Mouse (Mus musculus): Measurements from ENCODE around the gene Klhl23.

DNA sequence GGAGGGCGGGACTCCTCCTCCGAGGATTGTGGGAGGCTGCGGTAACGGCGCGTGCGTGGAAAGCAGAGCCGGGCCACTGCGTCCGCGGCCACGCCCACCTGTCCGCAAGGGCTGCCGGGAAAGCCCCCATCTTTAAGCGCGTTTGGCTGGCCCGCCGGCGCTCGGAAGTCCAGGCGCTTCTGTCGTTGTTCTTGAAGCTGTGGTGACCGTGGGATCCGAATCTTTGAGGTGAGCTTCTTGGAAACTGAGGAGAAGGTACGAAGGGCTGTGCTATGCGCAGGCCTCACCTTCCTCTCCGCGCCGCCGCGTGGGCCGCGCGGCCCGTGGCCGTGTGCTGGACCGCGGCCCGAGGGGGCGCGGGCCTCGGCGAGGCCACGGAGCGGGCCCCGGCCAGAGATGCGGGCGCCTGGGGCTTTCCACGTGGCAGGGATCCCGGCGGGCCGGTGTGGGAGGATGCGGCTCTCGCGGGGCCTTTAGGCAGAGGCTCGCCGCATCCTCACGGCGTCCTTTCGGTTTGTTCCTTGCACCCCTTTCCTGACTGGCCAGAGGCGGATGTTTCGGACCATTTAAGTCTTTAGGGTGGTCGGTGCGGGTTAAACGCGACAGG is 39.8 kb downstream of the Klhl23 start, which contains the start of gene Ssb:
- TF ChIP-seq CTCF (IDR thresholded peaks at IDR 0.05; ENCODE audit: insufficient read depth, low read length) (no peak), POLR2A (IDR thresholded peaks at IDR 0.05; ENCODE audit: borderline replicate concordance, extremely low read depth, low read depth, low read length) (peak; percentile 86)
